Mouse (Mus musculus): ENCODE data around the gene Prkcz.
"Not testable (repeated sequence)": the region's sequence is repeated elsewhere in the genome, so short reads cannot be mapped to it uniquely, and the experiment has no call there.

The Prkcz gene

GRCm38 (mm10) chr4:155359560-155360464 is 1.3 kb downstream of the Prkcz start:
- DNase-seq (ENCODE audit: low spot score): no peak

- DNase-seq (ENCODE audit: low spot score): no peak
Observed at GRCm38 (mm10) chr4:155357601-155358000, 3.6 kb downstream of the Prkcz start.

GRCm38 (mm10) chr4:155356354-155356753 is 4.8 kb downstream of the Prkcz start:
- DNase-seq (ENCODE audit: low spot score): no peak

GRCm38 (mm10) chr4:155354546-155354945 is 6.6 kb downstream of the Prkcz start:
- DNase-seq (ENCODE audit: low spot score): no peak

- DNase-seq (ENCODE audit: low spot score): no peak
Observed at GRCm38 (mm10) chr4:155354035-155354434, 7.1 kb downstream of the Prkcz start.

GRCm38 (mm10) chr4:155352581-155352980 is 8.6 kb downstream of the Prkcz start:
- no peak for DNase-seq (ENCODE audit: low spot score)

GRCm38 (mm10) chr4:155346350-155346749 is 14.8 kb downstream of the Prkcz start:
- DNase-seq (ENCODE audit: low spot score): no peak

- DNase-seq (ENCODE audit: low spot score): no peak
Observed at GRCm38 (mm10) chr4:155345608-155345953, 15.6 kb downstream of the Prkcz start.

GRCm38 (mm10) chr4:155344716-155345607 is 16.2 kb downstream of the Prkcz start:
- no peak for DNase-seq (ENCODE audit: low spot score)

GRCm38 (mm10) chr4:155344299-155344600 is 16.9 kb downstream of the Prkcz start:
- DNase-seq (ENCODE audit: low spot score): no peak

- DNase-seq (ENCODE audit: low spot score): no peak
Observed at GRCm38 (mm10) chr4:155343415-155344298, 17.5 kb downstream of the Prkcz start.

GRCm38 (mm10) chr4:155336284-155337050 is 24.7 kb downstream of the Prkcz start:
- no peak for DNase-seq (ENCODE audit: low spot score)

GRCm38 (mm10) chr4:155332253-155332652 is 28.9 kb downstream of the Prkcz start:
- no peak for DNase-seq (ENCODE audit: low spot score)

GRCm38 (mm10) chr4:155328385-155328784 is 32.8 kb downstream of the Prkcz start:
- DNase-seq (ENCODE audit: low spot score): not testable (repeated sequence)

- no peak for DNase-seq (ENCODE audit: low spot score)
Observed at GRCm38 (mm10) chr4:155325773-155326172, 35.4 kb downstream of the Prkcz start.

GRCm38 (mm10) chr4:155324511-155324910 is 36.6 kb downstream of the Prkcz start:
- DNase-seq (ENCODE audit: low spot score): no peak

GRCm38 (mm10) chr4:155323081-155323795 is 37.9 kb downstream of the Prkcz start:
- no peak for DNase-seq (ENCODE audit: low spot score)

GRCm38 (mm10) chr4:155320281-155321244 is 40.6 kb downstream of the Prkcz start:
- DNase-seq (ENCODE audit: low spot score): no peak

- DNase-seq (ENCODE audit: low spot score): no peak
Observed at GRCm38 (mm10) chr4:155318266-155318665, 42.9 kb downstream of the Prkcz start.

All from urinary bladder, postnatal 10 days (tissue).